Mouse (Mus musculus): ENCODE measurements around the gene Faap20.

Gene Faap20

GRCm38 (mm10) chr4:155249648-155250351 lies at the start of gene Faap20:
Faap20 (plus strand) TSS chr4:155249802.
- DNase-seq (ENCODE audit: low spot score): peak; percentile 77

- peak; percentile 92 for DNase-seq (ENCODE audit: low spot score)
Measured at GRCm38 (mm10) chr4:155200861-155201390, 48.7 kb upstream of the Faap20 start.

- DNase-seq (ENCODE audit: low spot score): no peak
Measured at GRCm38 (mm10) chr4:155201764-155202163, 47.8 kb upstream of the Faap20 start.

- no peak for DNase-seq (ENCODE audit: low spot score)
Measured at GRCm38 (mm10) chr4:155205919-155206318, 43.7 kb upstream of the Faap20 start.

- DNase-seq (ENCODE audit: low spot score): no peak
Measured at GRCm38 (mm10) chr4:155206498-155206897, 43.1 kb upstream of the Faap20 start.

- peak; percentile 39 for DNase-seq (ENCODE audit: low spot score)
Measured at GRCm38 (mm10) chr4:155207841-155208240, 41.8 kb upstream of the Faap20 start.

- no peak for DNase-seq (ENCODE audit: low spot score)
Measured at GRCm38 (mm10) chr4:155208613-155209012, 41.0 kb upstream of the Faap20 start.

- no peak for DNase-seq (ENCODE audit: low spot score)
Measured at GRCm38 (mm10) chr4:155209079-155209478, 40.5 kb upstream of the Faap20 start.

GRCm38 (mm10) chr4:155209494-155209893 lies 40.1 kb upstream of the Faap20 start:
- peak; percentile 64 for DNase-seq (ENCODE audit: low spot score)

GRCm38 (mm10) chr4:155213052-155213751 lies 36.4 kb upstream of the Faap20 start:
- DNase-seq (ENCODE audit: low spot score): no peak

- DNase-seq (ENCODE audit: low spot score): no peak
Measured at GRCm38 (mm10) chr4:155213752-155214054, 35.9 kb upstream of the Faap20 start.

GRCm38 (mm10) chr4:155214188-155214587 lies 35.4 kb upstream of the Faap20 start:
- DNase-seq (ENCODE audit: low spot score): no peak

GRCm38 (mm10) chr4:155214793-155215192 lies 34.8 kb upstream of the Faap20 start:
- DNase-seq (ENCODE audit: low spot score): no peak

GRCm38 (mm10) chr4:155215203-155215602 lies 34.4 kb upstream of the Faap20 start:
- DNase-seq (ENCODE audit: low spot score): no peak

GRCm38 (mm10) chr4:155215773-155216630 lies 33.6 kb upstream of the Faap20 start:
- DNase-seq (ENCODE audit: low spot score): no peak

GRCm38 (mm10) chr4:155217241-155218103 lies 32.1 kb upstream of the Faap20 start:
- peak; percentile 64 for DNase-seq (ENCODE audit: low spot score)

- DNase-seq (ENCODE audit: low spot score): no peak
Measured at GRCm38 (mm10) chr4:155218104-155218732, 31.4 kb upstream of the Faap20 start.

- DNase-seq (ENCODE audit: low spot score): no peak
Measured at GRCm38 (mm10) chr4:155219271-155220212, 30.1 kb upstream of the Faap20 start.

- DNase-seq (ENCODE audit: low spot score): no peak
Measured at GRCm38 (mm10) chr4:155220213-155221100, 29.1 kb upstream of the Faap20 start.

Measured in T-cell, adult 2 months (primary cell).